ENCODE assay signal across 26 mouse cellular contexts in the genomic region with DNA sequence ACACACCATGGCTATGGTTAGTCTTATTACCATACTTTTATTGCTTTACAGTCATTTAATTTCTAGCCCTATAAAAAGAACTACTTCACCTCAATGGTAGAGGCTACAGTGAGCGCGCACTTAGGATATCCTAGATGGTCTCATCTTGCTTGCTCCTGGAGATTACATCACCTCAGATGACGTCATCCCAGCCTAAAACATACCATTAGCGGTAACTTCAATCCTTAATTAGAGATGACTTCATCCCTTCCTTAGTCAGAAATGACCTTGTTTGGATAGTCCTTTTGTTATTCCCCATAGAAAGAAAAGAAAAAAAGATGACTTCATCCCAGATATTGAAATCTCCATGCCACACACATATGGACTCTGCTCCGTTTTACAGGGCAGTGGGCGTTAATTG. TPM values are rescaled to one million over a fixed set of nuclear protein-coding genes. Genes with fewer than 3 reads are reported as not detected.
DNase-seq lines count a peak whose midpoint lies in the region.
"Had no signal": no experiment of that assay in that cellular context is flagged by ENCODE, and none has a peak within 500 bp of the region (broad histone marks: within the 10 kb centered on the region; RNA-seq: fewer than 3 reads in every experiment).

No protein-coding gene starts in this region.

- no peaks in the 10 kb centered on the region for H3K27me3 ChIP-seq in heart, embryonic 10.5 days (ENCODE audit: insufficient read depth, poor library complexity, severe bottlenecking)
- H3K27me3 ChIP-seq: forebrain, embryonic 15.5 days; megakaryocyte, embryonic 14.5 days had no signal

- H3K9me3 ChIP-seq in heart, embryonic 10.5 days: no peaks in the 10 kb centered on the region
- H3K9me3 ChIP-seq: forebrain, embryonic 15.5 days; G1E; megakaryocyte, embryonic 14.5 days had no signal

- DNase-seq in heart, postnatal 4 days: peak; percentile 9
- no peak for DNase-seq in heart, embryonic 10.5 days (ENCODE audit: low spot score)
- peak; percentile 54 for DNase-seq in 416B (ENCODE audit: low read depth)
- DNase-seq in MN1 (ENCODE audit: low spot score): peak; percentile 56
- peak; percentile 45 for DNase-seq in layer of hippocampus, adult 9-11 months
- DNase-seq in embryo, embryonic 10.5 days (ENCODE audit: low spot score): no peak
- DNase-seq in gastrocnemius, postnatal 25 days: no peak
- DNase-seq: adrenal gland, postnatal 14 days; cerebellum, adult 11-12 months; cerebellum, postnatal 25 days; gastrocnemius, postnatal 36 days; heart, postnatal 14 days; kidney, adult 8-10 months; kidney, postnatal 4 days; lung, adult 18-20 months; lung, postnatal 14 days; right cerebral cortex, postnatal 4 days; thymus, adult 2 months had no signal

- no peak overlapping the region for H3K4me3 ChIP-seq in heart, embryonic 10.5 days
- H3K4me3 ChIP-seq: forebrain, embryonic 15.5 days; megakaryocyte, embryonic 14.5 days had no signal

- peaks cover 35% of the 10 kb centered on the region for H3K36me3 ChIP-seq in heart, embryonic 10.5 days

- H3K27ac ChIP-seq in heart, embryonic 10.5 days: no peak overlapping the region
- H3K27ac ChIP-seq: forebrain, embryonic 15.5 days; hindbrain, embryonic 14.5 days had no signal

- H3K4me1 ChIP-seq in heart, embryonic 10.5 days: no peaks in the 10 kb centered on the region
- H3K4me1 ChIP-seq: forebrain, embryonic 15.5 days had no signal

- 77% methylated on average over 6 of the region's 6 CpGs for WGBS in heart, embryonic 10.5 days

RNA-seq across cellular contexts. Expression of gene Cyp2c55, which starts 36.1 kb away (rescaled TPM):
- total RNA-seq in heart, postnatal 4 days (2021): not detected
- 0.07 and 0.09 TPM in 2 replicates for polyA plus RNA-seq in heart, embryonic 10.5 days (2016; fragmentation: Nextera tagmentation; extraction: Ambion mirVana)
- not detected for total RNA-seq in gastrocnemius, postnatal 25 days (2021)
- total RNA-seq: gastrocnemius, postnatal 36 days; heart, adult 8-10 months; heart, postnatal 14 days had no signal
- polyA plus RNA-seq: CD4-positive, CD25-positive, alpha-beta regulatory T cell, adult 4 months; forebrain, embryonic 15.5 days; hindbrain, embryonic 14.5 days; limb, embryonic 11.5 days; liver, embryonic 11.5 days; thymus, adult 2 months had no signal

RNA-seq across cellular contexts. Expression of gene Hells, which starts 40.0 kb away (rescaled TPM):
- 10 to 100 TPM; 23.0 to 25.2 TPM for total RNA-seq in heart, postnatal 4 days (2021)
- 40.2 and 60.3 TPM in 2 replicates for polyA plus RNA-seq in heart, embryonic 10.5 days (2016; fragmentation: Nextera tagmentation; extraction: Ambion mirVana)
- total RNA-seq in gastrocnemius, postnatal 25 days (2021): 1 to 10 TPM; 1.0 to 1.1 TPM

Comparison
In these comparisons a context has a peak if more than half of its experiments do, and no peak if none do; other contexts are left out.
1. DNase-seq: peak in heart, postnatal 4 days (single experiment), 416B (single experiment), MN1 (single experiment) and layer of hippocampus, adult 9-11 months (single experiment); none in heart, embryonic 10.5 days (single experiment), embryo, embryonic 10.5 days (single experiment) and gastrocnemius, postnatal 25 days (single experiment).
2. RNA of gene Hells, which starts 40.0 kb away (total RNA-seq): 23.0 to 25.2 TPM in heart, postnatal 4 days; 1.0 to 1.1 TPM in gastrocnemius, postnatal 25 days; every median in the first group is over 10 times any median in the second.